In genomic region chr19:35832992-35833391, GRCm38 (mm10) we compare ENCODE assay signal across 11 mouse cellular contexts.
DNase-seq lines count a peak whose midpoint lies in the region; ATAC-seq and TF ChIP-seq lines count a peak whose summit lies in the region.
"Had no signal": no experiment of that assay in that cellular context is flagged by ENCODE, and none has a peak within 500 bp of the region (broad histone marks: within the 10 kb centered on the region; RNA-seq: fewer than 3 reads in every experiment).

No protein-coding gene starts in this region.

- H3K4me3 ChIP-seq in heart, adult 2 months: no peak overlapping the region
- H3K4me3 ChIP-seq in C2C12 (ENCODE audit: insufficient read depth, poor library complexity, severe bottlenecking): no peak overlapping the region
- H3K4me3 ChIP-seq in forebrain, embryonic 12.5 days (replicated peaks): no peak overlapping the region

- no peaks in the 10 kb centered on the region for H3K9me3 ChIP-seq in forebrain, embryonic 12.5 days

- no peaks in the 10 kb centered on the region for H3K36me3 ChIP-seq in heart, adult 2 months (ENCODE audit: control insufficient read depth, insufficient read depth, low read length)
- H3K36me3 ChIP-seq in C2C12 (ENCODE audit: control insufficient read depth, insufficient read depth): no peaks in the 10 kb centered on the region
- no peaks in the 10 kb centered on the region for H3K36me3 ChIP-seq in forebrain, embryonic 12.5 days (replicated peaks)

- intact Hi-C loops in heart, adult 2 months (cut with DNase I): no loop called here

- no peak overlapping the region for H3K4me2 ChIP-seq in forebrain, embryonic 12.5 days

- H3K27me3 ChIP-seq in heart, adult 2 months (ENCODE audit: control insufficient read depth, insufficient read depth, low read length): no peaks in the 10 kb centered on the region
- no peaks in the 10 kb centered on the region for H3K27me3 ChIP-seq in C2C12 (ENCODE audit: control insufficient read depth, insufficient read depth, insufficient read length)
- H3K27me3 ChIP-seq in forebrain, embryonic 12.5 days: no peaks in the 10 kb centered on the region
- H3K27me3 ChIP-seq: Patski had no signal

- no peaks in the 10 kb centered on the region for H3K79me3 ChIP-seq in C2C12 (ENCODE audit: low read depth)

- WGBS in heart, adult 2 months: 10% methylated on average over 4 of the region's 4 CpGs
- WGBS in forebrain, embryonic 12.5 days: 18% methylated on average over 4 of the region's 4 CpGs

- no peak for DNase-seq in heart, adult 2 months
- DNase-seq in heart, adult 9 months (ENCODE audit: low spot score in 2 of 2): no peak
- DNase-seq in embryo, embryonic 10 days (ENCODE audit: low spot score): peak; percentile 69
- DNase-seq in kidney, postnatal 14 days: peak; percentile 11
- DNase-seq in frontal cortex, postnatal 10 days (ENCODE audit: low spot score in 2 of 2): no peak
- DNase-seq in layer of hippocampus, postnatal 14 days (ENCODE audit: low spot score in 2 of 2): no peak

- no peak overlapping the region for H3K27ac ChIP-seq in heart, adult 2 months
- H3K27ac ChIP-seq in forebrain, embryonic 12.5 days: no peak overlapping the region
- H3K27ac ChIP-seq: macrophage had no signal

- no peak overlapping the region for H3ac ChIP-seq in C2C12 (ENCODE audit: control insufficient read depth, insufficient read length, low read depth)

- ATAC-seq in forebrain, embryonic 12.5 days (ENCODE audit: low FRiP score): no peak
- ATAC-seq: forebrain, embryonic 16.5 days; Patski had no signal

- peak; percentile 28 for TF ChIP-seq CTCF in heart, adult 2 months (IDR thresholded peaks at IDR 0.05)
- TF ChIP-seq CTCF in C2C12 (IDR thresholded peaks at IDR 0.05; ENCODE audit: control insufficient read depth, insufficient read depth, insufficient read length): peak; percentile 19

- no peak for TF ChIP-seq EP300 in heart, adult 2 months (IDR thresholded peaks at IDR 0.05; ENCODE audit: insufficient read depth, low read depth, low read length)

- no peak overlapping the region for H3K9ac ChIP-seq in heart, adult 2 months (ENCODE audit: low read depth, low read length)
- H3K9ac ChIP-seq in forebrain, embryonic 12.5 days: no peak overlapping the region

- TF ChIP-seq POLR2A in heart, adult 2 months (IDR thresholded peaks at IDR 0.05; ENCODE audit: insufficient read depth, low read depth, low read length): no peak

- H3K4me1 ChIP-seq in heart, adult 2 months (ENCODE audit: control insufficient read depth, insufficient read depth, low read length): no peaks in the 10 kb centered on the region
- H3K4me1 ChIP-seq in forebrain, embryonic 12.5 days: no peaks in the 10 kb centered on the region

- no peaks in the 10 kb centered on the region for H3K79me2 ChIP-seq in heart, adult 2 months (replicated peaks; ENCODE audit: control insufficient read depth, insufficient read depth, low read length)
- no peaks in the 10 kb centered on the region for H3K79me2 ChIP-seq in C2C12 (ENCODE audit: control insufficient read depth, insufficient read depth)

TF ChIP-seq in C2C12, 6 proteins besides CTCF, POLR2A, EP300 and RAD21:
- TF ChIP-seq FOSL1 (IDR thresholded peaks at IDR 0.05; ENCODE audit: insufficient read depth, low read length, poor library complexity, severe bottlenecking) (no peak), MAX (IDR thresholded peaks at IDR 0.05) (peak; percentile 73)

Comparison
In these comparisons a context has a peak if more than half of its experiments do, and no peak if none do; other contexts are left out.
1. DNase-seq: peak in embryo, embryonic 10 days (single experiment) and kidney, postnatal 14 days (single experiment); none in heart, adult 2 months (0 of 2), heart, adult 9 months (0 of 2), frontal cortex, postnatal 10 days (0 of 2) and layer of hippocampus, postnatal 14 days (0 of 2).